Mouse (Mus musculus) stomach, embryonic 16.5 days (tissue): ENCODE measurements around the gene Cobl. TPM values are rescaled to one million over a fixed set of nuclear protein-coding genes. Genes with fewer than 3 reads are reported as not detected.

ENCODE experiments used
- ATAC-seq: fragments of 200-750 bp; cut with Nextera tagmentation; 2 replicates; pipeline ENCODE4 v1.8.0; 2017; ENCODE audit warnings: moderate number of reproducible peaks, moderate TSS enrichment; ENCODE audit not compliant: insufficient read depth, low FRiP score
- H3K27ac ChIP-seq: fragments of 300-500 bp; sonication (generic); 2 replicates; pipeline ENCODE4 v1.5.1; 2014; ENCODE audit warnings: low read length
- H3K27me3 ChIP-seq: fragments of 300-500 bp; sonication (generic); 2 replicates; pipeline ENCODE4 v1.6.1; 2014; ENCODE audit warnings: low read length, control low read depth, mixed read lengths; ENCODE audit not compliant: control insufficient read depth, insufficient read depth
- H3K36me3 ChIP-seq: fragments of 300-500 bp; sonication (generic); 2 replicates; pipeline ENCODE4 v1.6.1; 2014; ENCODE audit warnings: low read length; ENCODE audit not compliant: control insufficient read depth, insufficient read depth
- H3K4me1 ChIP-seq: fragments of 300-500 bp; sonication (generic); 2 replicates; pipeline ENCODE4 v1.6.1; 2014; ENCODE audit warnings: low read length, control low read depth, mixed read lengths; ENCODE audit not compliant: control insufficient read depth, insufficient read depth
- H3K4me2 ChIP-seq: fragments of 300-500 bp; sonication (generic); 2 replicates; pipeline ENCODE4 v1.6.1; 2014; ENCODE audit warnings: low read depth, low read length, mixed read lengths
- H3K4me3 ChIP-seq: fragments of 300-500 bp; sonication (generic); replicated peaks from 2 replicates; pipeline ENCODE4 v1.5.1; 2014; ENCODE audit warnings: mild to moderate bottlenecking, low read length
- H3K9ac ChIP-seq: fragments of 300-500 bp; sonication (generic); 2 replicates; pipeline ENCODE4 v1.6.1; 2014; ENCODE audit warnings: low read length
- H3K9me3 ChIP-seq: fragments of 300-500 bp; sonication (generic); replicated peaks from 2 replicates; pipeline ENCODE4 v1.6.1; 2016; ENCODE audit warnings: low read length, control low read depth; ENCODE audit not compliant: control insufficient read depth
- WGBS: fragments of 180-500 bp; shearing (Covaris S2); extraction: QIAGEN DNeasy Blood & Tissue Kit; methylation state at CpG from one replicate; pipeline ENCODE4 v1.1.7; 2014; 5-methylcytosine and 5-hydroxymethylcytosine counted together
- polyA plus RNA-seq: library from polyadenylated mRNA; unstranded; fragments of >200 nt; fragmentation: Nextera tagmentation; extraction: Ambion mirVana; gene quantifications from 2 replicates; pipeline ENCODE4 v1.2.1, GENCODE M21; 2015

The Cobl gene
- 6.6 and 15.4 TPM in 2 replicates for polyA plus RNA-seq

GRCm38 (mm10) chr11:12464181-12465162, at the start of gene Cobl:
Gene Cobl, minus strand, starts transcription at chr11:12464960.
- Histone ChIP-seq H3K27ac (no peak within 1 kb of the TSS), H3K27me3 (no peaks in the 10 kb centered on the region), H3K9me3 (no peaks in the 10 kb centered on the region), H3K4me1 (peaks cover 10% of the 10 kb centered on the region), H3K36me3 (no peaks in the 10 kb centered on the region), H3K4me3 (peak within 1 kb of the TSS; percentile 67), H3K4me2 (peak within 1 kb of the TSS; percentile 99), H3K9ac (peak within 1 kb of the TSS; percentile 77)
- WGBS: under 1% methylated on average over 87 of the region's 89 CpGs
- ATAC-seq: peak; percentile 80

- Histone ChIP-seq H3K4me2 (no peak overlapping the region), H3K9me3 (no peaks in the 10 kb centered on the region), H3K9ac (no peak overlapping the region), H3K27ac (no peak overlapping the region), H3K4me3 (no peak overlapping the region), H3K36me3 (no peaks in the 10 kb centered on the region), H3K4me1 (no peaks in the 10 kb centered on the region), H3K27me3 (no peaks in the 10 kb centered on the region)
- ATAC-seq: no peak
- 32% methylated on average over 5 of the region's 5 CpGs for WGBS
Measured at GRCm38 (mm10) chr11:12513796-12514195, 49.0 kb upstream of the Cobl start.

GRCm38 (mm10) chr11:12506371-12506890, 41.7 kb upstream of the Cobl start:
- H3K27ac ChIP-seq: no peak overlapping the region
- no peak for ATAC-seq
- H3K4me3 ChIP-seq: no peak overlapping the region
- no peaks in the 10 kb centered on the region for H3K36me3 ChIP-seq
- no peaks in the 10 kb centered on the region for H3K9me3 ChIP-seq
- H3K9ac ChIP-seq: no peak overlapping the region
- H3K4me2 ChIP-seq: no peak overlapping the region
- WGBS: 88% methylated on average over 6 of the region's 6 CpGs
- no peaks in the 10 kb centered on the region for H3K27me3 ChIP-seq
- no peaks in the 10 kb centered on the region for H3K4me1 ChIP-seq

- Histone ChIP-seq H3K9me3 (no peaks in the 10 kb centered on the region), H3K27ac (no peak overlapping the region), H3K36me3 (no peaks in the 10 kb centered on the region), H3K4me1 (no peaks in the 10 kb centered on the region), H3K4me3 (no peak overlapping the region), H3K27me3 (no peaks in the 10 kb centered on the region), H3K4me2 (no peak overlapping the region), H3K9ac (no peak overlapping the region)
- no peak for ATAC-seq
- 71% methylated on average over 4 of the region's 4 CpGs for WGBS
Measured at GRCm38 (mm10) chr11:12503756-12504155, 39.0 kb upstream of the Cobl start.

GRCm38 (mm10) chr11:12501721-12502120, 37.0 kb upstream of the Cobl start:
- WGBS: 73% methylated on average over 3 of the region's 3 CpGs
- ATAC-seq: no peak
- no peak overlapping the region for H3K27ac ChIP-seq
- no peaks in the 10 kb centered on the region for H3K27me3 ChIP-seq
- H3K4me2 ChIP-seq: no peak overlapping the region
- no peaks in the 10 kb centered on the region for H3K36me3 ChIP-seq
- no peak overlapping the region for H3K4me3 ChIP-seq
- no peak overlapping the region for H3K9ac ChIP-seq
- H3K9me3 ChIP-seq: no peaks in the 10 kb centered on the region
- H3K4me1 ChIP-seq: no peaks in the 10 kb centered on the region

GRCm38 (mm10) chr11:12493791-12494190, 29.0 kb upstream of the Cobl start:
- Histone ChIP-seq H3K9me3 (no peaks in the 10 kb centered on the region), H3K27me3 (no peaks in the 10 kb centered on the region), H3K36me3 (no peaks in the 10 kb centered on the region), H3K4me1 (no peaks in the 10 kb centered on the region), H3K4me2 (no peak overlapping the region), H3K9ac (no peak overlapping the region), H3K4me3 (no peak overlapping the region), H3K27ac (no peak overlapping the region)
- no peak for ATAC-seq

GRCm38 (mm10) chr11:12479856-12480403, 15.2 kb upstream of the Cobl start:
- no peak for ATAC-seq
- WGBS: 90% methylated on average over 3 of the region's 3 CpGs

GRCm38 (mm10) chr11:12474299-12474935, 9.7 kb upstream of the Cobl start:
- H3K4me1 ChIP-seq: no peaks in the 10 kb centered on the region
- no peaks in the 10 kb centered on the region for H3K36me3 ChIP-seq
- H3K27ac ChIP-seq: no peak overlapping the region
- H3K9ac ChIP-seq: no peak overlapping the region
- H3K9me3 ChIP-seq: no peaks in the 10 kb centered on the region
- H3K27me3 ChIP-seq: no peaks in the 10 kb centered on the region; the same call in 1 of the 2 replicates
- no peak for ATAC-seq
- no peak overlapping the region for H3K4me2 ChIP-seq
- H3K4me3 ChIP-seq: no peak overlapping the region
- WGBS: 67% methylated on average over 5 of the region's 5 CpGs

More at GRCm38 (mm10) chr11:12479856-12480403, 15.2 kb upstream of the Cobl start:
- H3K9me3 ChIP-seq: no peaks in the 10 kb centered on the region
- no peak overlapping the region for H3K4me3 ChIP-seq
- H3K27me3 ChIP-seq: no peaks in the 10 kb centered on the region
- no peaks in the 10 kb centered on the region for H3K4me1 ChIP-seq
- no peak overlapping the region for H3K9ac ChIP-seq
- no peak overlapping the region for H3K4me2 ChIP-seq
- no peaks in the 10 kb centered on the region for H3K36me3 ChIP-seq
- H3K27ac ChIP-seq: no peak overlapping the region
